Mouse (Mus musculus) yolk sac, embryonic 10.5 days (tissue): Measurements from ENCODE around the gene Ptgs1.

Experiments used
- DNase-seq: peaks from one replicate; pipeline ENCODE4 v3.0.0-alpha.2; 2017; ENCODE audit warnings: low spot score

The Ptgs1 gene

GRCm38 (mm10) chr2:36215203-36215739 lies 15.0 kb upstream of the Ptgs1 start:
- DNase-seq = no peak

- DNase-seq = no peak
Measured at GRCm38 (mm10) chr2:36216546-36216945, 13.7 kb upstream of the Ptgs1 start.

DNA sequence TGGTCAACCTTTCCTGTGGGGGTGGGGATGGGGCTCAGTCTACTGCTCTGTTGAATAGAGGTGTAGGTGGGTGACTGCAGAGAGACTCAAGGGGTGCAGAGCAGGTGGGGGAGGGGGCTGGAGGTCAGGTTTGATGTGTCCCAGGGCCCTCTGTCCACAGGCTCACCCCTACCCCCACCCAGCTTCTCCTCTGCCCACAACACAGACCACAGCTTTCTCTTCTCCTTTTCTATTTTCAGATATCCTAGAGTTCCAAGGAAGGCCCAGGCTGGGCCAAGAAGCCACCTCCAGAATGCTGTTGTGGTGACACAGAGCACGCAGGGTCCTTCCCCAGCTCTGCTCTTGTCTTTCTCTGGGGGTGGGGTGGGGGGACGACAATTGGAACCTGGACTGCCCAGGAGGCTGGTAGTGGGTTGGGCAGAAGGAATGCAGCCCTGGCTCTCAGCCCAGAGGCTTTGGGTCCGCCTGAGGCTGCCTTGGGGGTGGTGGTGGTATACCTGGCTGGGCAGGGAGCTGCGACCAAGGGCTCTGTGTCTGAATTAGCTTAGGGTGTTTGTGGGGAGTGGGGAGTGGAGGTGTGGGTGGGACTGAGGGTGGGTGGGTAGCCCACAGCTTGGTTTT lies 13.2 kb upstream of the Ptgs1 start:
- DNase-seq = no peak

- no peak for DNase-seq
Measured at GRCm38 (mm10) chr2:36217692-36218233, 12.5 kb upstream of the Ptgs1 start.

DNA sequence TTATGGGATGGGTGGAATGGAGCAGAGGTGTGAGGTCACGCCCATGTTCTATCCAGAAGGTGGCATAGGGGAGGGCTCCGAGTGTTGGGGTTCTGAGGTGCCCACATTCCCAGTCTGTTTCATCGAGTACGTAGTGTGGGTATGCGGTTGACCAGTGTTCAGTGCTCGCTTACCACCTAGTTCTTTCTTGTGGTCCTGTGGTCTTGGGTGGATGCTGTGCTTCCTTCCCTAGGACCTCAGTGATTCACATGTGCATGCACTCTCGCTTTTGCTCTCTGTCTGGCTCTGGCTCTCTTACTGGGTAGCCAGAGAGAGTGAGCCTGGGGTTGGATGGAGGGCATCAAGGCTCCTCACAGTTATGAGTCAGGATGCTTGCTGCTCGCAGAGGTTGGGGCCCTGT lies 10.1 kb upstream of the Ptgs1 start:
- no peak for DNase-seq

GRCm38 (mm10) chr2:36220891-36221290 lies 9.3 kb upstream of the Ptgs1 start:
- DNase-seq = no peak

- no peak for DNase-seq
Measured at GRCm38 (mm10) chr2:36222168-36222848, 7.9 kb upstream of the Ptgs1 start.

GRCm38 (mm10) chr2:36223436-36223835 lies 6.8 kb upstream of the Ptgs1 start:
- DNase-seq = no peak

- DNase-seq = no peak
Measured at GRCm38 (mm10) chr2:36224153-36224552, 6.1 kb upstream of the Ptgs1 start.

DNA sequence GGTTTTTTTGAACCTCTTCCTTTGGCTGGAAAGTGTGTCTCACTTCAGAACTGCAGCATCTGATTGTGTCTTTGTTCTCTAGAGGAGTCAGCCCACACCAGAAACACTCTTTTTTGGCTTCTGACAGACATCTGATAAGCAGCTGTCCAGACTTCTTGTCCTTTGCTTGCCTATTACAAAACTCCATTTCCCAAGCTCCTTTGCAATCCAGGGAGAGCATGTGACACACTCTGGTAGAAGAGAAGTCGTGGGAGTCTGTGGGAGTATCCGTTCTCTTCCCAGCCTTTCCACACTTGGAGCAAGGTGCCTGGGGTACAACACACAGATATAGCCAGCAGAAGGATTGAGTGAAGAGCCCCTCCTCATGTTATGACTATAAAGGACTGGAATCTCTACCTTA lies 5.6 kb upstream of the Ptgs1 start:
- no peak for DNase-seq

GRCm38 (mm10) chr2:36230967-36231366 lies 741 bp downstream of the Ptgs1 start:
- DNase-seq = no peak

- DNase-seq = no peak
Measured at GRCm38 (mm10) chr2:36234526-36235368, 4.5 kb downstream of the Ptgs1 start.

- DNase-seq = no peak
Measured at GRCm38 (mm10) chr2:36235917-36236316, 5.7 kb downstream of the Ptgs1 start.

DNA sequence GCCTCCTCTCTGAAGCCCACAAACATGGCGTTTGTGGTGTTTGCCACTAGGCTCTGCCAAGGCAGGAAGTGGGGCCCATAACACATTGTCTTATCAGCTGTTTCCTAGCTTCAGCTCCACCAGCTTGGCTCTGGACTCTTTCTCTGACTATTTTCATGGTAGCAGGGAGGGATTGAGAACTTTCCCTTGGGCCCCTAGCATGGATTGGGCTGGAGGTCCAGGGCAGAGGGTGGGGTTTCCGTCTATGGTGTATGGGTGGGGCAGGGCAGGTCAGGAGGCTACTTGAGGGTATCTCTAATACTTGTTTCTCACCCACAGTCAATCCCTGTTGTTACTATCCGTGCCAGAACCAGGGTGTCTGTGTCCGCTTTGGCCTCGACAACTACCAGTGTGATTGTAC lies 6.7 kb downstream of the Ptgs1 start:
- no peak for DNase-seq

DNA sequence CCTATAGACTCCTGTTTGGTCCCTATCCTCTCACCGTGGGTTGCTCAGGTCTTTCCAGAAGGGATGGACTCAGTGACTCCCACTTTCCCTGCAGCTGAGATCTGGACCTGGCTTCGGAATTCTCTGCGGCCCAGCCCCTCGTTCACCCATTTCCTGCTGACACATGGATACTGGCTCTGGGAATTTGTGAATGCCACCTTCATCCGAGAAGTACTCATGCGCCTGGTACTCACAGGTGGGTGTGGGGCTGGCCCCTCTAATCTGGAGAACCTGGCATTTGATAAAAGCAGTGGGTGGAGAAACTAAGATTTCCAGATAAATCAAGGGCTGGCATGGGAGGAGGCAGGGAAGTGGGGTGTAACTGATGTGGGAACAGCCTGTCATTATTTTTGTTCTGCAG lies 7.3 kb downstream of the Ptgs1 start:
- no peak for DNase-seq

DNA sequence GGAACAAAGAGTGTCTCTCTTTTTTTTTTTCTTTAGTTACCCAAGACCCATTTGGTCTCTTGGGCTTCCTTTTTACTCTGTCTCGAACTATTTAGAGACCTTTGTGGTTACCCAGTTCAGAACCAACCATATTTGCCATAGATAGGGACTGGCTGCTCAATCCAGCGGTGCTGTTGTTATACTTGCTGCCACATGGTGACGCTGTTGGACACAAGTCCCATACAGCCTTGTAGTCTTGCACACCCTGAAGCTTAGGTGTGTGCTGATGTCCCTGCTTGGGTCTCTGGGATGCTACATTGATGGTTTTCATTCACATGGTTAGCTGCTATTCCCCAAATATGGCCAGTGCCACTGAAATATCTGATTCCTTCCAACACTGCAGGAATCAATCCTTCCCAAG lies 8.2 kb downstream of the Ptgs1 start:
- DNase-seq = no peak

DNA sequence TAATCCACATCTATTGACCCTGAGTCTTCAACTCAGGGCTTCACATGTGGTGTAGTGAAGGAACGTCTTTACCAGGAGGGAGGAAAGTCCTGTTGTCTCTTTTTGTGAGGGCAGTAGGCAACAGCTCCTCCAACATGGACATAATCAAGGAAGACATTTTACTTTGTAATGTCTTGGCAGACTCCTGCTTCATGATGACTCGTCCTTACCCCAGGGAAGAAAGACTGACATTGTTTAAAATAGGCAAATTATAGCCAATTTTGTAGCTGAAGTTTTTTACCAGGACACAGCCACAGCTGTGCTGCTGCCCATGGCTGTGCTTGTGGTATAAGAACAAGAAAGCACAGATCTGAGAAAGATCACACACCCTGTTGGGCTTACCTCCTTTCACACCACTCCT lies 8.7 kb downstream of the Ptgs1 start:
- no peak for DNase-seq

- DNase-seq = no peak
Measured at GRCm38 (mm10) chr2:36242514-36242913, 12.3 kb downstream of the Ptgs1 start.

DNA sequence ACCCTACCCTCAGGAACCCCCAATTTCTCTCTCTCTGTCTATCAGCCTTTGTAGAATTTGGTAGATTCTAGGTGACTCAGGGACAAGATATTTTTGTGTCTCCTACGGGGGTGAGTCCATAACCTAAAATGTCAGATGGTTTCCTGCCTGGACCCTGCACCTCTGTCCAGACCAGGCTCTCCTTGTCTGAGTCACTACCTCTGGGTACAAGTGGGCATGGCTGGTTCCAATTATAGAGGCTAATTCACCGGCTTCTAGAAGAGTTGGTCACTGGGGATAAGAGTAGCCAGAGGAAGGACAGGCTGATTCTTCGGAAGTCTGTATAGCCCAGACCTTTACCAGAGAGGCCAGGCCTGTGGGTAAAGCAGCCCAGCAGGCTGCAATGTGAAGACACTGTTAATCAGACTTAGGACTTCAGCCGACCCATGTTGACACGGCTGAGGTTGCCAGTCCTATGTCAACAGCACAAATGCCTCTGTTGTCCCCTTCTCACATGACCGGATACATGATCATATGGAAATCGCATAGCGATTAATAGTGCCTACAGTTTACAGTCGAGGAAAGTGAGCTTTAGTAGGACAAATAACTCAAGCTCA lies 13.2 kb downstream of the Ptgs1 start:
- DNase-seq = no peak

GRCm38 (mm10) chr2:36243892-36244309 lies 13.7 kb downstream of the Ptgs1 start:
- DNase-seq = no peak

DNA sequence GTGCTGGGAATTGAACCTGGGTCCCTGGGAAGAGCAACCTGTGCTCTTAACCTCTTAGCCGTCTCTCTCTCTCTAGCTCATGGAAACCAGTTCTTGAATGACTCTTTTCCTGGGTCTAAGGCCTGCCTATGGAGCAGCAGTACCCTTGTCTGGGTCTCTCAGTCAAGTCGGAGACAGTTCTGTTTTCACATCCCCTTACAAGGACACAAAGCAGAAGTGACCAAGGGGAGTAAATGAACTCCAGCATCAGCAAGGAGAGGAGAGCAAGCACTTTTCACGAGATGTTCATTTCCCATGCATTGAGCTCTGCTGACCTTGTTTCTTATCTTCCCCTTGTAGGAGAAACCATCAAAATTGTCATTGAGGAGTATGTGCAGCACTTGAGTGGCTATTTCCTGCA lies 14.5 kb downstream of the Ptgs1 start:
- no peak for DNase-seq

GRCm38 (mm10) chr2:36247964-36248363 lies 17.7 kb downstream of the Ptgs1 start:
- DNase-seq = no peak
